Mouse (Mus musculus) ES-Bruce4 (cell line): ENCODE results near the gene 5730522E02Rik. TPM values are rescaled to one million over a fixed set of nuclear protein-coding genes. Genes with fewer than 3 reads are reported as not detected.

Experiments used
- H3K27ac ChIP-seq: 2 replicates; pipeline ENCODE4 v1.5.1; 2012; ENCODE audit warnings: low read length, inconsistent platforms; ENCODE audit not compliant: insufficient read depth
- H3K27me3 ChIP-seq: 2 replicates; pipeline ENCODE4 v1.6.1; 2012; ENCODE audit warnings: mild to moderate bottlenecking, low read length, inconsistent platforms; ENCODE audit not compliant: control insufficient read depth, poor library complexity, insufficient read depth, severe bottlenecking
- H3K36me3 ChIP-seq: 2 replicates; pipeline ENCODE4 v1.6.1; 2012; ENCODE audit warnings: inconsistent platforms, mild to moderate bottlenecking, low read length, moderate library complexity; ENCODE audit not compliant: control insufficient read depth, poor library complexity, insufficient read depth, severe bottlenecking
- H3K4me1 ChIP-seq: one replicate; pipeline ENCODE4 v1.8.1; 2011; ENCODE audit warnings: low read length; ENCODE audit not compliant: control insufficient read depth, insufficient read depth
- H3K4me3 ChIP-seq: 2 replicates; pipeline ENCODE4 v1.5.1; 2011; ENCODE audit warnings: low read depth, mild to moderate bottlenecking, low read length
- H3K9ac ChIP-seq: 2 replicates; pipeline ENCODE4 v1.6.1; 2012; ENCODE audit warnings: low read depth, mild to moderate bottlenecking, inconsistent platforms; ENCODE audit not compliant: poor library complexity, severe bottlenecking
- H3K9me3 ChIP-seq: replicated peaks from 2 replicates; pipeline ENCODE4 v1.6.1; 2012; ENCODE audit warnings: mild to moderate bottlenecking, low read length, inconsistent platforms; ENCODE audit not compliant: control insufficient read depth, poor library complexity, insufficient read depth, severe bottlenecking
- CTCF ChIP-seq: IDR thresholded peaks from one replicate; pipeline ENCODE4 v1.8.1; 2011; ENCODE audit warnings: low read depth, low read length
- EP300 ChIP-seq: IDR thresholded peaks from 2 replicates; pipeline ENCODE4 v1.6.1; 2011; ENCODE audit warnings: low read depth, low read length; ENCODE audit not compliant: insufficient read depth
- POLR2A ChIP-seq: IDR thresholded peaks from one replicate; pipeline ENCODE4 v1.8.1; 2011; ENCODE audit warnings: low read length; ENCODE audit not compliant: insufficient read depth
- polyA plus RNA-seq: library from polyadenylated mRNA; stranded (reverse); fragments of >200 nt; gene quantifications from 2 replicates; pipeline ENCODE4 v1.2.4, GENCODE M21; 2011; ENCODE audit warnings: low read depth; ENCODE audit not compliant: missing spikeins, insufficient read depth, insufficient read length

The 5730522E02Rik gene
- polyA plus RNA-seq, 1 experiment, result not detected

- TF ChIP-seq CTCF (no peak), EP300 (no peak), POLR2A (no peak)
- Histone ChIP-seq H3K36me3 (no peaks in the 10 kb centered on the region), H3K4me3 (no peak overlapping the region), H3K27me3 (no peaks in the 10 kb centered on the region), H3K9ac (no peak overlapping the region), H3K9me3 (no peaks in the 10 kb centered on the region; the same call in 1 of the 2 replicates), H3K4me1 (no peaks in the 10 kb centered on the region), H3K27ac (no peak overlapping the region)
Measured at GRCm38 (mm10) chr11:25646282-25646681, 564.3 kb downstream of the 5730522E02Rik start.

- TF ChIP-seq EP300 (no peak), CTCF (no peak), POLR2A (no peak)
- H3K36me3 ChIP-seq, result no peaks in the 10 kb centered on the region
- no peak overlapping the region for H3K27ac ChIP-seq
- no peaks in the 10 kb centered on the region for H3K27me3 ChIP-seq
- H3K9me3 ChIP-seq, result no peaks in the 10 kb centered on the region; the same call in 1 of the 2 replicates
- H3K9ac ChIP-seq, result no peak overlapping the region
- H3K4me1 ChIP-seq, result no peaks in the 10 kb centered on the region
- H3K4me3 ChIP-seq, result no peak overlapping the region
Measured at GRCm38 (mm10) chr11:25644767-25645622, 565.6 kb downstream of the 5730522E02Rik start.

GRCm38 (mm10) chr11:25606886-25607285, 603.7 kb downstream of the 5730522E02Rik start:
- no peak overlapping the region for H3K27ac ChIP-seq
- H3K9me3 ChIP-seq, result no peaks in the 10 kb centered on the region
- H3K36me3 ChIP-seq, result no peaks in the 10 kb centered on the region
- H3K27me3 ChIP-seq, result no peaks in the 10 kb centered on the region
- no peak overlapping the region for H3K9ac ChIP-seq
- no peak overlapping the region for H3K4me3 ChIP-seq
- no peaks in the 10 kb centered on the region for H3K4me1 ChIP-seq
- TF ChIP-seq EP300, result no peak
- no peak for TF ChIP-seq CTCF
- no peak for TF ChIP-seq POLR2A

DNA sequence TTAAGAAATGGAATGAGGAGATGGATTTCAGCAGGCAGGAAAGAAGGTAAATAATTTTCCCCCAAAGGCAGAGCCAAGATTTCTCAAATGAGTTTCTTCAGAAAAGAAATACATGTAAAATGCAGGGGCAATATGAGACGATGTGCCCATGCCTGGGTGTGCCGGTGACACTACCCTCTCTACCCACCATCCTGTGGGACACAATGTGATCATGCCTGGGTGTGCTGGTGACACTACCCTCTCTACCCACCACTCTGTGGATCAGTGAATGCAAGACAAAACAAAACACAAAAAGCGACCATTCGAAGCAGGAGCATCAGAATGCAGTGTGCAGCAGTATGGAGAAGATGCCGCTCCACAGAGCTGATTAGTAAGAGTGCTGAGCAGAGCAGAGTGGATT, 610.5 kb downstream of the 5730522E02Rik start:
- no peak overlapping the region for H3K9ac ChIP-seq

DNA sequence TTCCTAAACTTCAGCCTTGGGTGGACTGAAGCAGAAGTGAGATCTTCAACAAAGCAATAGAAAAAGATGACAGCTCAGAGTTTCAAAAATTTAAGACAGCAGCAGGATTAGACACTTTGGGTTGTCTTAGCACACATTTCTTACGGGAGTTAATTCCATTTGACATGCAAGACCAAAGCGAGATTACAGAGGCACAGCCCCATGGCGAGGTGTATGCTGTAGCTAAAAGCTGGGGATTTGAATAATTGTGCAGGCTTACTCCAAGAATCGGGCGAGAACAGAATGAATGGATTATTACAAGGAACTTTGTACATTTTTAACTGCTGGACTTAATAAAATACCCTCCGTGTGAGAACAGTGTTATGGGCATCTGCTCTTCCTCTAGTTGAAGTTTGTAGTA, 615.3 kb downstream of the 5730522E02Rik start:
- Histone ChIP-seq H3K4me3 (no peak overlapping the region), H3K9ac (no peak overlapping the region), H3K4me1 (no peaks in the 10 kb centered on the region), H3K36me3 (no peaks in the 10 kb centered on the region), H3K27ac (no peak overlapping the region), H3K9me3 (no peaks in the 10 kb centered on the region), H3K27me3 (peaks cover 1% of the 10 kb centered on the region; the same call in 1 of the 2 replicates)
- TF ChIP-seq EP300 (no peak), POLR2A (no peak), CTCF (no peak)

More for the DNA sequence above, 610.5 kb downstream of the 5730522E02Rik start:
- Histone ChIP-seq H3K27ac (no peak overlapping the region), H3K27me3 (no peaks in the 10 kb centered on the region), H3K9me3 (no peaks in the 10 kb centered on the region), H3K4me3 (no peak overlapping the region), H3K4me1 (no peaks in the 10 kb centered on the region), H3K36me3 (no peaks in the 10 kb centered on the region)
- TF ChIP-seq CTCF (no peak), POLR2A (no peak), EP300 (no peak)

- Histone ChIP-seq H3K4me1 (no peaks in the 10 kb centered on the region), H3K4me3 (no peak overlapping the region), H3K27me3 (peaks cover 1% of the 10 kb centered on the region; the same call in 1 of the 2 replicates), H3K27ac (no peak overlapping the region), H3K9ac (no peak overlapping the region), H3K36me3 (no peaks in the 10 kb centered on the region), H3K9me3 (no peaks in the 10 kb centered on the region)
- TF ChIP-seq EP300, result no peak
- TF ChIP-seq CTCF, result no peak
- no peak for TF ChIP-seq POLR2A
Measured at GRCm38 (mm10) chr11:25594780-25595179, 615.8 kb downstream of the 5730522E02Rik start.
